Mouse (Mus musculus) left cerebral cortex, adult 8-10 months (tissue): ENCODE measurements around the gene Ube2c. TPM values are rescaled to one million over a fixed set of nuclear protein-coding genes. Genes with fewer than 3 reads are reported as not detected.

Experiments used
- DNase-seq, 2 experiments: peaks; one replicate each; pipeline ENCODE4 v3.0.0; 2022; ENCODE audit warnings: low spot score in 2 of 2
- total RNA-seq, 4 experiments: library from RNA; stranded (reverse); gene quantifications; 2 replicates each; pipeline ENCODE4 v1.2.4; 2022

Gene Ube2c
- total RNA-seq, 4 experiments from 2014 or later = 0.50 to 0.53 TPM; not detected in 2

DNA sequence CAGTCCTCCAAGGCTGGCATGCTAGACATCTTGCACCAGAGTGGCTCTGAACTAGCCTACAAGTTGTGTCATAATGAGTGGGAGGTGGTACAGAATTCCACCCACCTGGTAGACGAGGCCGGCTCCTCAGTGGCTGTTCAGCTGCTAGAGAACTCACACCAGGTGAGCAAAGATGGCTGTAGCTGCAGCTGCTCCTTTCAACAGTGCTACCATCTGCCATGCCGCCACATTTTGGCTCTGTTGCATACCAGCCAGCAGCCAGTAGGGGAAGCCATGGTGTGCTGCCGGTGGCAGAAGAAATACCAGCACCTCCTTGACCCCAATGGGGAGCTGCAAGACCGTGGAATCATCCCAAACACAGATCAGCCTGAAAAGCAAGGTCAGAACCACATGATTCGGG is 51.4 kb downstream of the Ube2c start:
- no peak for DNase-seq

DNA sequence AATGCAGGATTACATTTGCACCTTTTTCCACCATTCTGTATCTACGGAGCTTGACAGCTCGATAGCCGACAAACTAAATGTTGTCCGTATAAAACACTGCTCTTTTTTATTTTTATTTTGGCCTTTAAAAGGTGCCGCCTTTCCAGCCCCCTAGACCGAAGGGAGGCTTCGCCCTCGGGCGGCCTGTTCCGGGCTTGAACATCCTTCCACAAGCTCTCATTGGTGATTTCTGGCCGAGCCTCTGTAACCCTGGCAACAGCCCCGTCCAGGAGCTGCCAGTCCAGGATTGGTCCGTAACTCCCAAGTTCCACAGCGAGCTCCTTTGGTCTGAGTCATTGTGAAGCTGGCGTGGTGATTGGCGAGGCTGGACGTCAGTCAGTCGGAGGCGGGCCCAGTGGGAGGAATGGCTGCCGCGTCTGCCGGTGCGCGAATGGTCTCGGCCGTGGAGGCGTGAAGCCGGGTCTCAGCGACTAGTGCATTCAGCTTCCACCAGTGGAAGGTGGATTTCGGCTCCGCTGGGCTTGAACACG is 53.0 kb downstream of the Ube2c start, which contains the start of gene Zswim1:
Gene Zswim1 (plus strand): TSS at position 51 of the 530 bp plus-strand sequence.
- peak; percentile 99 to 100 for DNase-seq

- DNase-seq = no peak
Measured at GRCm38 (mm10) chr2:164823181-164823585, 53.5 kb downstream of the Ube2c start.

DNA sequence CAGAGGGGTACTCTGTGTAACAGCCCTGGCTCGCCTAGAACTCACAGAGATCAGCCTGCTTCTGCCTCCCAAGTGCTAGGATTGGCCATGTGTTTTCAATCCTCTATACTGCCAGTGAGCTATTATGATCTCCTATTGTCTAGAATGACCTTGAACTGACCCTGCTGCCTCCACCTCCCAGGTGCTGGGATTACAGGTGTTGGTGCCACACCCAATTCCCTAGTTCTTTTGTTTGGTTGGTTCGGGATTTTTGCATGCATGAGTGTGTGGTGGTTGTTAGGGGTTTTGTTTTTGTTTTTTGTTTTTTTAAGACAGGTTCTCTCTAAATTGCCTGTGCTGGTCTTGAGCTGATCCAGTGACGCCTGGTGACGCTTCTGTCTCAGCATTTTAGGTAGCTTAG is 54.3 kb downstream of the Ube2c start:
- DNase-seq = no peak

DNA sequence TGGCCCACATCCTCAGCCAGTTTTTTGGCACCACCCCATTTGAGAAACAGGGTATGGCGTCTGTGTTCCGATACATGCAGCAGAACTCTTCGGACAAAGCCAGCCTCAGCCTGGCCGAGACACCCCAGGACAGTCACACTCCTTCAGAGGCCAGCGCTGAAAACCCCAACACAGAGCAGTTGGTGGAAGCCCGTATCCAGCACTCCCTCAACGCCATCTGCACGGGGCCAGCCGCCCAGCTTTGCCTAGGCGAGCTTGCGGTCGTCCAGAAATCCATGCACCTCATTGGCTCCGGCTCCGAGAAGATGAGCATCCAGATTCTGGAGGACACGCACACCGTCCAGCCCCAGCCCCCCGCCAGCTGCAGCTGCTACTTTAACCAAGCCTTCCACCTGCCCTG is 55.8 kb downstream of the Ube2c start:
- DNase-seq = no peak

GRCm38 (mm10) chr2:164827146-164827850 is 57.6 kb downstream of the Ube2c start:
- DNase-seq = no peak

Other genes starting within 250 kb of the Ube2c start
- gene Wfdc2, start 207.5 kb upstream of the Ube2c start, total RNA-seq = 1 to 10 TPM in 2 of 4 experiments, under 1 TPM in 2; 0.98 to 1.5 (median 1.1) TPM
- gene Spint3, start 196.4 kb upstream of the Ube2c start, total RNA-seq = not detected
- gene Wfdc6a, start 184.5 kb upstream of the Ube2c start, total RNA-seq = not detected
- gene Eppin, start 176.3 kb upstream of the Ube2c start, total RNA-seq = not detected
- gene Wfdc6b, start 156.4 kb upstream of the Ube2c start, total RNA-seq = not detected
- gene Wfdc8, start 156.3 kb upstream of the Ube2c start, total RNA-seq = not detected
- not detected for gene Wfdc16, start 131.1 kb upstream of the Ube2c start, total RNA-seq
- gene Wfdc10, start 113.9 kb upstream of the Ube2c start, total RNA-seq = not detected
- gene Wfdc9, start 113.3 kb upstream of the Ube2c start, total RNA-seq = not detected
- not detected for gene Wfdc11, start 95.8 kb upstream of the Ube2c start, total RNA-seq
- not detected for gene Wfdc13, start 84.8 kb upstream of the Ube2c start, total RNA-seq
- not detected for gene Spint4, start 71.4 kb upstream of the Ube2c start, total RNA-seq
- not detected for gene Spint5, start 54.6 kb upstream of the Ube2c start, total RNA-seq
- 1 to 10 TPM; 1.3 to 3.9 (median 2.1) TPM for gene Wfdc3, start 24.0 kb upstream of the Ube2c start, total RNA-seq
- gene Dnttip1, start 23.9 kb upstream of the Ube2c start, total RNA-seq = 10 to 100 TPM; 32.2 to 38.7 (median 35.5) TPM
- 1 to 10 TPM in 3 of 4 experiments, not detected in 1; 1.7 to 5.6 (median 4.5) TPM for gene Tnnc2, start 10.1 kb downstream of the Ube2c start, total RNA-seq
- 10 to 100 TPM; 46.4 to 53.8 (median 51.0) TPM for gene Snx21, start 15.9 kb downstream of the Ube2c start, total RNA-seq
- 10 to 100 TPM; 22.0 to 27.6 (median 26.4) TPM for gene Acot8, start 35.0 kb downstream of the Ube2c start, total RNA-seq
- 1 to 10 TPM; 7.1 to 10.0 (median 8.7) TPM for gene Zswim3, start 35.2 kb downstream of the Ube2c start, total RNA-seq
- 10 to 100 TPM; 20.3 to 25.7 (median 23.9) TPM for gene Zswim1, start 52.8 kb downstream of the Ube2c start, total RNA-seq
- gene Spata25, start 58.6 kb downstream of the Ube2c start, total RNA-seq = 1 to 10 TPM in 2 of 4 experiments, not detected in 2; 1.0 to 1.4 TPM
- 100 to 1,000 TPM; 112 to 182 (median 135) TPM for gene Ctsa, start 63.0 kb downstream of the Ube2c start, total RNA-seq
- gene Neurl2, start 63.6 kb downstream of the Ube2c start, total RNA-seq = 1 to 10 TPM; 4.5 to 7.1 (median 5.5) TPM
- gene Pltp, start 87.8 kb downstream of the Ube2c start, total RNA-seq = 100 to 1,000 TPM; 103 to 113 (median 109) TPM
- gene Pcif1, start 109.4 kb downstream of the Ube2c start, total RNA-seq = 10 to 100 TPM; 47.7 to 59.4 (median 52.0) TPM
- 10 to 100 TPM; 22.8 to 23.9 (median 23.3) TPM for gene Zfp335, start 141.9 kb downstream of the Ube2c start, total RNA-seq
- 1 to 10 TPM in 3 of 4 experiments, under 1 TPM in 1; 0.87 to 2.5 (median 1.5) TPM for gene Mmp9, start 170.9 kb downstream of the Ube2c start, total RNA-seq
- 100 to 1,000 TPM; 509 to 530 (median 524) TPM for gene Slc12a5, start 190.9 kb downstream of the Ube2c start, total RNA-seq